Mouse (Mus musculus) stomach, postnatal 0 days (tissue): ENCODE results near the gene Myh3.

Source experiments
- CTCF ChIP-seq: IDR thresholded peaks from 2 replicates; pipeline ENCODE4 v1.5.1; 2016; ENCODE audit warnings: antibody characterized with exemption, low read depth, mild to moderate bottlenecking, moderate library complexity
- EP300 ChIP-seq: optimal IDR thresholded peaks from 2 replicates; pipeline ENCODE3; 2016; ENCODE audit warnings: antibody characterized with exemption

GRCm38 (mm10) chr11:67098427-67098826 lies 20.3 kb downstream of the Myh3 start:
- TF ChIP-seq CTCF (no peak), EP300 (no peak)
